Mouse (Mus musculus) cerebellum, adult 2 months (tissue): ENCODE results near the gene Mlxip.

ENCODE experiments used
- CTCF ChIP-seq: fragments of 200-500 bp; IDR thresholded peaks from 2 replicates; pipeline ENCODE4 v1.5.1; 2011; ENCODE audit warnings: low read depth, mild to moderate bottlenecking, control low read depth, low read length, moderate library complexity, borderline replicate concordance; ENCODE audit not compliant: insufficient read depth
- POLR2A ChIP-seq: fragments of 200-500 bp; IDR thresholded peaks from 2 replicates; pipeline ENCODE4 v1.6.1; 2011; ENCODE audit warnings: low read length, control low read depth, borderline replicate concordance; ENCODE audit not compliant: insufficient read depth

DNA sequence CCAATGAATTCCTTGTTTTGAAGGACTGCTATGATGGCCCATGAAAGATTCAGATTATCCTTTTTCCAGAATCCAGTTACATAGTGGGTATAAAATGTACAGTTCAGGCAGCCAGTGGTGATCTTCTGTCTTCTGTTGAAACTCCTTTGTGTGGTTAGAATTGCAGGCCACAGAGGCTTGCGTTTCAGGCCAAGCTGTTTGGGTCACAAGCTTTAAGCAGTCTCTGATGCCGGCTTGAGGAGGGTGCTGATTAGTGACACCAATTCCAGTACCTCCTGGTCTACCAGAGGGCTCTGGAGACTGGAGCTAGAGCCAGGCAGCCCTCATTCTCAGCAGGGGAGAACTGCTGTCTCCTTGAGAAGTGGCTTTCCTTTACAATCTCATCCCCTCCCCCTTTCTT is 12.4 kb downstream of the Mlxip start:
- TF ChIP-seq POLR2A: no peak
- TF ChIP-seq CTCF: no peak
